Comparison of ENCODE assay signal across 9 mouse cellular contexts in genomic region chr4:141353868-141354267, GRCm38 (mm10). TPM values are rescaled to one million over a fixed set of nuclear protein-coding genes. Genes with fewer than 3 reads are reported as not detected.
DNase-seq lines count a peak whose midpoint lies in the region; ATAC-seq and TF ChIP-seq lines count a peak whose summit lies in the region.
"Had no signal": no experiment of that assay in that cellular context is flagged by ENCODE, and none has a peak within 500 bp of the region (broad histone marks: within the 10 kb centered on the region; RNA-seq: fewer than 3 reads in every experiment).

No protein-coding gene starts in this region.

- ATAC-seq in lung, postnatal 0 days, result peak; percentile 83
- ATAC-seq in liver, embryonic 11.5 days (replicated peaks; ENCODE audit: low FRiP score), result no peak
- ATAC-seq in midbrain, embryonic 16.5 days, result no peak

- H3K4me3 ChIP-seq in CH12.LX (replicated peaks in 1 of 3; ENCODE audit: low read depth in 2 of 3, low read length in 2 of 3, poor library complexity in 1 of 3), result no peak overlapping the region
- H3K4me3 ChIP-seq in lung, postnatal 0 days (ENCODE audit: low read depth, low read length), result no peak overlapping the region
- no peak overlapping the region for H3K4me3 ChIP-seq in liver, embryonic 11.5 days (ENCODE audit: low read depth, low read length)
- no peak overlapping the region for H3K4me3 ChIP-seq in midbrain, embryonic 16.5 days (ENCODE audit: low read depth, low read length)

- no peak for TF ChIP-seq POLR2A in CH12.LX (IDR thresholded peaks at IDR 0.05; ENCODE audit: low read depth, low read length)

- no peak for TF ChIP-seq EP300 in CH12.LX (IDR thresholded peaks at IDR 0.05; ENCODE audit: low read length)
- TF ChIP-seq EP300 in lung, postnatal 0 days (IDR thresholded peaks at IDR 0.05), result no peak

- H3K4me2 ChIP-seq in CH12.LX (ENCODE audit: insufficient read depth, low read depth, poor library complexity, severe bottlenecking), result no peak overlapping the region
- H3K4me2 ChIP-seq in lung, postnatal 0 days (replicated peaks; ENCODE audit: low read depth, low read length), result no peak overlapping the region
- H3K4me2 ChIP-seq in liver, embryonic 11.5 days, result no peak overlapping the region
- H3K4me2 ChIP-seq in midbrain, embryonic 16.5 days (ENCODE audit: low read length), result no peak overlapping the region

- H3K79me2 ChIP-seq in CH12.LX (replicated peaks; ENCODE audit: control insufficient read depth, extremely low read depth, insufficient read depth, poor library complexity, severe bottlenecking), result no peaks in the 10 kb centered on the region

- H3K36me3 ChIP-seq in CH12.LX (replicated peaks in 1 of 2; ENCODE audit: control insufficient read depth in 1 of 2, insufficient read depth in 1 of 2, low read length in 1 of 2), result no peaks in the 10 kb centered on the region
- no peaks in the 10 kb centered on the region for H3K36me3 ChIP-seq in lung, postnatal 0 days (ENCODE audit: insufficient read depth, low read length)
- H3K36me3 ChIP-seq in liver, embryonic 11.5 days (ENCODE audit: control insufficient read depth, insufficient read depth, low read length), result no peaks in the 10 kb centered on the region
- no peaks in the 10 kb centered on the region for H3K36me3 ChIP-seq in midbrain, embryonic 16.5 days (ENCODE audit: control insufficient read depth, insufficient read depth, low read length)

- in situ Hi-C loops in CH12.LX (cut with MboI; ENCODE audit: low pct_ligation_motif_present, low pct_unique_long_range_greater_than_20kb, low sequenced_read_pairs), result no loop called here

- peaks cover 9% of the 10 kb centered on the region for H3K9me3 ChIP-seq in CH12.LX (replicated peaks; ENCODE audit: low read length)
- peaks cover 3% of the 10 kb centered on the region; the same call in 1 of the 2 replicates for H3K9me3 ChIP-seq in lung, postnatal 0 days (ENCODE audit: low read length)
- H3K9me3 ChIP-seq in liver, embryonic 11.5 days (ENCODE audit: control insufficient read depth, low read length), result no peaks in the 10 kb centered on the region
- H3K9me3 ChIP-seq in midbrain, embryonic 16.5 days (replicated peaks; ENCODE audit: control insufficient read depth, low read length, poor library complexity, severe bottlenecking), result no peaks in the 10 kb centered on the region

- no peak for TF ChIP-seq CTCF in CH12.LX (conservative IDR thresholded peaks at IDR 0.05 in 1 of 2, IDR thresholded peaks at IDR 0.05 in 1 of 2; ENCODE audit: low read depth in 2 of 2, low read length in 2 of 2)
- no peak for TF ChIP-seq CTCF in lung, postnatal 0 days (IDR thresholded peaks at IDR 0.05)

- no peak overlapping the region for H3K27ac ChIP-seq in CH12.LX (ENCODE audit: insufficient read depth, low read depth)
- H3K27ac ChIP-seq in lung, postnatal 0 days (ENCODE audit: low read length), result peak overlapping the region; percentile 66
- no peak overlapping the region for H3K27ac ChIP-seq in liver, embryonic 11.5 days (ENCODE audit: low read depth, low read length)
- no peak overlapping the region for H3K27ac ChIP-seq in midbrain, embryonic 16.5 days (ENCODE audit: low read length)

- DNase-seq in adrenal gland, postnatal 25 days, result peak; percentile 37
- DNase-seq in adrenal gland, adult 8-10 months, result no peak
- peak; percentile 27 for DNase-seq in CH12.LX (ENCODE audit: extremely low read depth)
- peak; percentile 61 for DNase-seq in heart, postnatal 4 days
- DNase-seq in lung, postnatal 0 days (ENCODE audit: low spot score), result peak; percentile 69
- DNase-seq in liver, embryonic 11.5 days (ENCODE audit: low spot score), result no peak
- no peak for DNase-seq in layer of hippocampus, postnatal 14 days (ENCODE audit: low spot score in 2 of 2)

- dilution Hi-C loops in CH12.LX (cut with MboI; ENCODE audit: extremely low pct_ligation_motif_present, extremely low pct_unique_long_range_greater_than_20kb, low sequenced_read_pairs), result no loop called here

- H3K9ac ChIP-seq in CH12.LX (ENCODE audit: insufficient read depth, low read depth), result no peak overlapping the region
- H3K9ac ChIP-seq in lung, postnatal 0 days (replicated peaks; ENCODE audit: low read depth), result 0 out of 2 replicates have a peak overlapping the region, but pooled peaks have one; percentile 16
- H3K9ac ChIP-seq in liver, embryonic 11.5 days (ENCODE audit: low read depth, low read length), result no peak overlapping the region
- no peak overlapping the region for H3K9ac ChIP-seq in midbrain, embryonic 16.5 days (ENCODE audit: low read depth, low read length)

- WGBS in lung, postnatal 0 days, result 35% methylated on average over 8 of the region's 8 CpGs
- WGBS in liver, embryonic 11.5 days, result 78% methylated on average over 8 of the region's 8 CpGs
- 71% methylated on average over 8 of the region's 8 CpGs for WGBS in midbrain, embryonic 16.5 days

- H3K27me3 ChIP-seq in CH12.LX (replicated peaks), result peaks cover 65% of the 10 kb centered on the region
- no peaks in the 10 kb centered on the region for H3K27me3 ChIP-seq in lung, postnatal 0 days (replicated peaks; ENCODE audit: insufficient read depth, low read length)
- no peaks in the 10 kb centered on the region for H3K27me3 ChIP-seq in liver, embryonic 11.5 days (replicated peaks; ENCODE audit: control insufficient read depth, insufficient read depth, low read length)
- H3K27me3 ChIP-seq in midbrain, embryonic 16.5 days (ENCODE audit: control insufficient read depth, insufficient read depth, low read depth, low read length), result no peaks in the 10 kb centered on the region

- TF ChIP-seq RAD21 in CH12.LX (IDR thresholded peaks at IDR 0.05; ENCODE audit: low read depth, low read length), result no peak

- peaks cover 8 to 19% of the 10 kb centered on the region in 2 experiments; a peak in 3 of 4 replicates for H3K4me1 ChIP-seq in CH12.LX (ENCODE audit: control insufficient read depth in 1 of 2, insufficient read depth in 2 of 2)
- H3K4me1 ChIP-seq in lung, postnatal 0 days (ENCODE audit: insufficient read depth, low read depth, low read length), result no peaks in the 10 kb centered on the region
- H3K4me1 ChIP-seq in liver, embryonic 11.5 days (replicated peaks; ENCODE audit: control insufficient read depth, insufficient read depth, low read length), result no peaks in the 10 kb centered on the region
- no peaks in the 10 kb centered on the region for H3K4me1 ChIP-seq in midbrain, embryonic 16.5 days (ENCODE audit: control insufficient read depth, insufficient read depth, low read length)

TF ChIP-seq in CH12.LX, 34 proteins besides CTCF, POLR2A, EP300 and RAD21:
- TF ChIP-seq E2F4 (IDR thresholded peaks at IDR 0.05; ENCODE audit: insufficient replicate concordance, low read depth, low read length) (no peak), TBP (conservative IDR thresholded peaks at IDR 0.05; ENCODE audit: low read depth, low read length) (no peak)

RNA-seq across cellular contexts. Expression of gene Fam131c, which starts 14.2 kb away (rescaled TPM):
- total RNA-seq in adrenal gland, postnatal 25 days (2021), result 1.8 and 2.1 TPM in 2 replicates
- 1 to 10 TPM; 1.2 to 5.7 (median 2.8) TPM for total RNA-seq in adrenal gland, adult 8-10 months (2022)
- total RNA-seq in CH12.LX (2012; rRNA removed) (not detected in 2 replicates), CH12.LX (2014; rRNA removed) (not detected in 2 replicates)
- not detected in 2 replicates for polyA plus RNA-seq in CH12.LX (2012; ENCODE audit: insufficient read length, low read depth)
- total RNA-seq in heart, postnatal 4 days (2021), result under 1 TPM; 0.43 to 0.62 TPM
- 0.79 and 0.83 TPM in 2 replicates for polyA plus RNA-seq in lung, postnatal 0 days (2015; fragmentation: Nextera tagmentation; extraction: Ambion mirVana)
- 0.45 and 0.64 TPM in 2 replicates for polyA plus RNA-seq in liver, embryonic 11.5 days (2014; fragmentation: Nextera tagmentation; extraction: Ambion mirVana)
- 1 to 10 TPM; 5.0 to 6.6 TPM for total RNA-seq in layer of hippocampus, postnatal 14 days (2021)
- polyA plus RNA-seq in midbrain, embryonic 16.5 days (2015; fragmentation: Nextera tagmentation; extraction: Ambion mirVana), result 39.5 and 50.1 TPM in 2 replicates

RNA-seq across cellular contexts. Expression of gene Clcnka, which starts 44.7 kb away (rescaled TPM):
- not detected in 2 replicates for total RNA-seq in adrenal gland, postnatal 25 days (2021)
- total RNA-seq in adrenal gland, adult 8-10 months (2022), result not detected
- total RNA-seq in CH12.LX (2012; rRNA removed) (not detected in 2 replicates), CH12.LX (2014; rRNA removed) (not detected in 2 replicates)
- polyA plus RNA-seq in CH12.LX (2012; ENCODE audit: insufficient read length, low read depth), result not detected in 2 replicates
- total RNA-seq in heart, postnatal 4 days (2021), result not detected
- polyA plus RNA-seq in lung, postnatal 0 days (2015; fragmentation: Nextera tagmentation; extraction: Ambion mirVana), result 0.07 and 0.11 TPM in 2 replicates
- polyA plus RNA-seq in liver, embryonic 11.5 days (2014; fragmentation: Nextera tagmentation; extraction: Ambion mirVana), result 0.19 TPM in 1 of 2 replicates, not detected in the other
- total RNA-seq in layer of hippocampus, postnatal 14 days (2021), result under 1 TPM in 1 of 2 experiments, not detected in 1; 0.55 TPM
- 0.19 TPM in 1 of 2 replicates, not detected in the other for polyA plus RNA-seq in midbrain, embryonic 16.5 days (2015; fragmentation: Nextera tagmentation; extraction: Ambion mirVana)
- polyA plus RNA-seq: C2C12 had no signal

RNA-seq across cellular contexts. Expression of gene Epha2, which starts 52.8 kb away (rescaled TPM):
- 18.7 and 19.3 TPM in 2 replicates for total RNA-seq in adrenal gland, postnatal 25 days (2021)
- total RNA-seq in adrenal gland, adult 8-10 months (2022), result 10 to 100 TPM; 11.4 to 21.1 (median 16.2) TPM
- total RNA-seq in CH12.LX (2012; rRNA removed) (0.67 and 0.81 TPM in 2 replicates), CH12.LX (2014; rRNA removed) (0.55 and 0.58 TPM in 2 replicates)
- 0.67 and 0.70 TPM in 2 replicates for polyA plus RNA-seq in CH12.LX (2012; ENCODE audit: insufficient read length, low read depth)
- total RNA-seq in heart, postnatal 4 days (2021), result 10 to 100 TPM; 10.1 to 10.9 TPM
- 9.7 and 10.3 TPM in 2 replicates for polyA plus RNA-seq in lung, postnatal 0 days (2015; fragmentation: Nextera tagmentation; extraction: Ambion mirVana)
- polyA plus RNA-seq in liver, embryonic 11.5 days (2014; fragmentation: Nextera tagmentation; extraction: Ambion mirVana), result 2.5 and 2.9 TPM in 2 replicates
- total RNA-seq in layer of hippocampus, postnatal 14 days (2021), result 1 to 10 TPM; 1.8 to 2.0 TPM
- polyA plus RNA-seq in midbrain, embryonic 16.5 days (2015; fragmentation: Nextera tagmentation; extraction: Ambion mirVana), result 0.94 and 1.0 TPM in 2 replicates

Comparison
In these comparisons a context has a peak if more than half of its experiments do, and no peak if none do; other contexts are left out.
1. DNase-seq: peak in adrenal gland, postnatal 25 days (single experiment), CH12.LX (single experiment), heart, postnatal 4 days (single experiment) and lung, postnatal 0 days (single experiment); none in adrenal gland, adult 8-10 months (single experiment), liver, embryonic 11.5 days (single experiment) and layer of hippocampus, postnatal 14 days (0 of 2).